8 mouse cellular contexts compared by ENCODE assay signal in the genomic region with DNA sequence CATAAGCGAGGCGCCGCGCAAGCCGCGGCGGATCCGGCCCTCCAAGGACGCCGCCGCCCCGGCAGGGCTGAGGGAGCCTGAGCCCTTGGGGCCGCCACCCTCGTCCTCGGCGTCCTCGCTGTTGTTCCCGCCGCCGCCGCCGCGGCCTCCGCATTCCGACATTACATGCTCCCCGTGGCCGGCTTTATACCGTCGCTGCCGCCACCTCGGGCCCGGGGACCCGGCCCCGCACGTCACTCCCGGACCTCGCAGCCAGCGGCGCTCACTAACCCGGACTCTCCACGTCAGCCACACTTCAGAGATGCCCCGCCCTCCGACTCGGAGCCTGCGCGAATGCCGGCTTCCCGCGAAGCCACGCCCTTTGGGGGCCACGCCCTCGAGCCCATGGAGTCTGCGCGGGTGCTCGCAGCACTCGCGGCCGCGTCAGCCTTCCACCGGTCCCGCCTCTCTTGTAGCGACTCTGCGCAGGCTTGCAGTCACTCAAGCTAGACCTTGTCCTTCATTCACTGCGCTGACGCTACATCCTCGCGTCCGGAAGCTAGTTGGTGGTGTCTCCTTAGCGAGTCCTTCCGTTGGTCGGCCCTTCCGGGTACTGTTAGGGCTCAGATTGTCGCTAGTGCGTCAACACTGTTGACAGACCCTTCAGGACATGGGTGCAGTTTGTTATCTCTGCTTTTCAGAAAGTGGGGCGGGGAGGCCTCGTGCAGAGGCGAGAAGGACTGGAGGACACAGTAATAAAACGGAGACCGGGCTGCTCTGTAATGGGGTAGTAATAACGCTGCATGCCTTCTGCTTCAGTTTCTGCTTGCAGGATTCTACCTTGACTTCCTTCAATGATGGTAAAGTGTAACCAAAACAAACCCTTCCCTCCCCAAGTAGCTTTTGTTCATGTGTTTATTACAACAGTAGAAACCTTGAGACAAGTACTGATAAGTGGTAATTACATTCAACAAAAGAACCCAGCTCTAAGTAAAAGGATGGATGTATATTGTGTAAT. TPM values are rescaled to one million over a fixed set of nuclear protein-coding genes. Genes with fewer than 3 reads are reported as not detected.
DNase-seq lines count a peak whose midpoint lies in the region; ATAC-seq and TF ChIP-seq lines count a peak whose summit lies in the region.

A gene (minus strand): TSS at position 303 of the 997 bp plus-strand sequence.

- H3K4me3 ChIP-seq in bone marrow, adult 2 months (replicated peaks; ENCODE audit: control insufficient read depth, low read depth, low read length): peak within 1 kb of the TSS; percentile 85
- peak within 1 kb of the TSS; percentile 83 for H3K4me3 ChIP-seq in embryonic facial prominence, embryonic 15.5 days (replicated peaks)
- peak within 1 kb of the TSS; percentile 89 for H3K4me3 ChIP-seq in limb, embryonic 14.5 days (replicated peaks; ENCODE audit: low read length)
- H3K4me3 ChIP-seq in midbrain, postnatal 0 days (ENCODE audit: low read depth, low read length): peak within 1 kb of the TSS; percentile 81

- peak; percentile 99 for ATAC-seq in embryonic facial prominence, embryonic 15.5 days (ENCODE audit: insufficient number of reproducible peaks, low FRiP score, low TSS enrichment, low read depth)
- ATAC-seq in limb, embryonic 14.5 days (ENCODE audit: low FRiP score, low read depth): peak; percentile 98
- peak; percentile 99 for ATAC-seq in midbrain, postnatal 0 days (ENCODE audit: low FRiP score)

- H3K9ac ChIP-seq in embryonic facial prominence, embryonic 15.5 days: peak within 1 kb of the TSS; percentile 98
- H3K9ac ChIP-seq in limb, embryonic 14.5 days (ENCODE audit: low read depth, low read length, severe bottlenecking): peak within 1 kb of the TSS; percentile 90
- H3K9ac ChIP-seq in midbrain, postnatal 0 days (replicated peaks; ENCODE audit: low read length, poor library complexity, severe bottlenecking): peak within 1 kb of the TSS; percentile 93

- WGBS in bone marrow, adult 2 months: under 1% methylated on average over 80 of the region's 80 CpGs
- WGBS in embryonic facial prominence, embryonic 15.5 days: under 1% methylated on average over 80 of the region's 80 CpGs
- under 1% methylated on average over 50 of the region's 80 CpGs for WGBS in limb, embryonic 14.5 days
- under 1% methylated on average over 67 of the region's 80 CpGs for WGBS in midbrain, postnatal 0 days

- no peak for TF ChIP-seq CTCF in bone marrow, adult 2 months (IDR thresholded peaks at IDR 0.05; ENCODE audit: control insufficient read depth, insufficient read depth, low read length)
- TF ChIP-seq CTCF in midbrain, postnatal 0 days (IDR thresholded peaks at IDR 0.05): 0 out of 2 replicates have a peak, but pooled peaks have one; percentile 22

- peaks cover 22% of the 10 kb centered on the region for H3K36me3 ChIP-seq in embryonic facial prominence, embryonic 15.5 days
- peaks cover 37% of the 10 kb centered on the region for H3K36me3 ChIP-seq in limb, embryonic 14.5 days (ENCODE audit: control insufficient read depth, insufficient read depth, low read length)
- peaks cover 20% of the 10 kb centered on the region for H3K36me3 ChIP-seq in midbrain, postnatal 0 days (ENCODE audit: insufficient read depth, low read length)

- no peaks in the 10 kb centered on the region for H3K9me3 ChIP-seq in embryonic facial prominence, embryonic 15.5 days (replicated peaks)
- no peaks in the 10 kb centered on the region for H3K9me3 ChIP-seq in limb, embryonic 14.5 days (ENCODE audit: control insufficient read depth, low read length)
- no peaks in the 10 kb centered on the region for H3K9me3 ChIP-seq in midbrain, postnatal 0 days (ENCODE audit: low read length)

- TF ChIP-seq POLR2A in bone marrow, adult 2 months (IDR thresholded peaks at IDR 0.05; ENCODE audit: borderline replicate concordance, control insufficient read depth, low read depth, low read length): peak; percentile 90
- TF ChIP-seq POLR2A in limb, embryonic 14.5 days (IDR thresholded peaks at IDR 0.05; ENCODE audit: borderline replicate concordance, extremely low read depth, insufficient read depth, insufficient read length): peak; percentile 81; the same call in 1 of the 2 replicates

- H3K4me1 ChIP-seq in bone marrow, adult 2 months (ENCODE audit: control insufficient read depth, insufficient read depth, low read length): no peaks in the 10 kb centered on the region; the same call in 1 of the 2 replicates
- H3K4me1 ChIP-seq in embryonic facial prominence, embryonic 15.5 days: peaks cover 18% of the 10 kb centered on the region
- H3K4me1 ChIP-seq in limb, embryonic 14.5 days (ENCODE audit: control insufficient read depth, insufficient read depth, low read length): peaks cover 17% of the 10 kb centered on the region
- peaks cover 6% of the 10 kb centered on the region; the same call in 1 of the 2 replicates for H3K4me1 ChIP-seq in midbrain, postnatal 0 days (ENCODE audit: insufficient read depth, low read length)

- peak within 1 kb of the TSS; percentile 78 for H3K27ac ChIP-seq in bone marrow, adult 2 months (ENCODE audit: control insufficient read depth, insufficient read depth, low read depth, low read length, poor library complexity)
- H3K27ac ChIP-seq in embryonic facial prominence, embryonic 15.5 days (replicated peaks): peak within 1 kb of the TSS; percentile 95
- peak within 1 kb of the TSS; percentile 85 for H3K27ac ChIP-seq in limb, embryonic 14.5 days (replicated peaks; ENCODE audit: low read depth, low read length)
- H3K27ac ChIP-seq in midbrain, postnatal 0 days (ENCODE audit: low read depth, low read length): peak within 1 kb of the TSS; percentile 86

- H3K27me3 ChIP-seq in embryonic facial prominence, embryonic 15.5 days: no peaks in the 10 kb centered on the region
- no peaks in the 10 kb centered on the region for H3K27me3 ChIP-seq in limb, embryonic 14.5 days (ENCODE audit: control insufficient read depth, insufficient read depth, low read length)
- H3K27me3 ChIP-seq in midbrain, postnatal 0 days (ENCODE audit: insufficient read depth, low read length): no peaks in the 10 kb centered on the region

- DNase-seq in 416B (ENCODE audit: low read depth): peak; percentile 98
- DNase-seq in heart, adult 8-10 months (ENCODE audit: low spot score): peak; percentile 99
- peak; percentile 100 for DNase-seq in kidney, adult 9 months
- peak; percentile 97 for DNase-seq in limb, embryonic 14.5 days (ENCODE audit: low spot score)
- peak; percentile 98 for DNase-seq in midbrain, postnatal 0 days (ENCODE audit: low spot score)
- DNase-seq in spleen, postnatal 14 days (ENCODE audit: low spot score in 2 of 2): peak; percentile 99

- peak within 1 kb of the TSS; percentile 66 for H3K4me2 ChIP-seq in embryonic facial prominence, embryonic 15.5 days (replicated peaks)
- H3K4me2 ChIP-seq in limb, embryonic 14.5 days (replicated peaks; ENCODE audit: low read depth, low read length, severe bottlenecking): peak within 1 kb of the TSS; percentile 80
- peak within 1 kb of the TSS; percentile 77 for H3K4me2 ChIP-seq in midbrain, postnatal 0 days (ENCODE audit: low read depth, low read length, poor library complexity, severe bottlenecking)

RNA-seq across cellular contexts. Expression of the gene that starts here (rescaled TPM):
- 15.9 and 18.8 TPM in 2 replicates for polyA plus RNA-seq in bone marrow, adult 2 months (2011; ENCODE audit: insufficient read depth, insufficient read length, low replicate concordance, missing spikeins)
- 39.2 and 39.7 TPM in 2 replicates for polyA plus RNA-seq in embryonic facial prominence, embryonic 15.5 days (2015; fragmentation: Nextera tagmentation; extraction: Ambion mirVana)
- total RNA-seq in heart, adult 8-10 months (2022): 10 to 100 TPM; 11.9 to 17.1 (median 12.5) TPM
- polyA plus RNA-seq in limb, embryonic 14.5 days (2012; rRNA removed): 36.9 and 41.7 TPM in 2 replicates
- polyA plus RNA-seq in limb, embryonic 14.5 days (2014; fragmentation: Nextera tagmentation; extraction: Ambion mirVana): 45.0 and 47.9 TPM in 2 replicates
- total RNA-seq in midbrain, postnatal 0 days (2014; rRNA removed): 46.4 and 48.4 TPM in 2 replicates
- 25.4 and 30.5 TPM in 2 replicates for polyA plus RNA-seq in midbrain, postnatal 0 days (2015; fragmentation: Nextera tagmentation; extraction: Ambion mirVana)

Comparison
In these comparisons a context has a peak if more than half of its experiments do, and no peak if none do; other contexts are left out.
1. Peak in every context shown above with its lines: DNase-seq, ATAC-seq, H3K4me3 ChIP-seq and H3K27ac ChIP-seq.